Mouse (Mus musculus): Measurements from ENCODE around the gene Vmn2r87.
"Not testable (repeated sequence)": the region's sequence is repeated elsewhere in the genome, so short reads cannot be mapped to it uniquely, and the experiment has no call there.

Vmn2r87 gene

DNA sequence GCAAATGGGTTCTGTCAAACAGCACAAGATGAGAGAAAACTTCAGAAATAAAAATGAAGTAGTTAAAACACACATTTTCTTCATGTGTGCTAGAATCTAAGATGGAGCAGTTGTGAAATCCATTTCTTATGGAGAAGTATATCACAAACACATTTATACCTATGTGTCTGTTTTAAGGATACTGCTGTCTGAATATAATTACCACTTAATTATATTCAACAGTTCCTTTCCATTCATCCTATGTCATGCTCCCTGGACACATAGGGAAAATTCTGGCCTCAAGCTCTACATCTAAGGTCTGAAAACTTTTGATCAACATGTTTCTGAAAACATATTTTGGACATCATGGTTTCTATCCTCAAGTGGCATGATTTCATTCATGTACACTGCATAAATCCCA is at the start of gene Vmn2r87:
Gene Vmn2r87, minus strand, starts transcription at position 101 of the 400 bp plus-strand sequence.
- no peak for DNase-seq

DNA sequence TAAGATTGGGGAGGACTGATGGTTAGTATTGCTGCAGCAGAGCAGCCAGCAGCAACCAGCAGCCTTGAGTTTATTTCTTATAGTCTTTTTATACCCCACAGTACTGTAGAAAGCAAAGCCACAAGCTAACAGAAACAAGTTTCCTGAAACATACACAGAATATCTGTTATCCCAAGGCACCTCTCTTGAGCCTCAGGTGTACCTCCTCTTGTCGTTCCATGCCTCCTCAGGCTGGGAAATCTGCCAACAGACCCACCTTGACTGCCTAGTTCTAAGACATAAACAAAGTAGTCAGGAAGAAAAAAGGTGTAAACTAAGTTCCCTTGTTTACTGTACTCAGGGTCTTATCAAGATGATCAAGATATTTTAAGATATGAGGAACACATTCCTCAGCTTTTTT is 47.1 kb upstream of the Vmn2r87 start:
- DNase-seq = not testable (repeated sequence)

DNA sequence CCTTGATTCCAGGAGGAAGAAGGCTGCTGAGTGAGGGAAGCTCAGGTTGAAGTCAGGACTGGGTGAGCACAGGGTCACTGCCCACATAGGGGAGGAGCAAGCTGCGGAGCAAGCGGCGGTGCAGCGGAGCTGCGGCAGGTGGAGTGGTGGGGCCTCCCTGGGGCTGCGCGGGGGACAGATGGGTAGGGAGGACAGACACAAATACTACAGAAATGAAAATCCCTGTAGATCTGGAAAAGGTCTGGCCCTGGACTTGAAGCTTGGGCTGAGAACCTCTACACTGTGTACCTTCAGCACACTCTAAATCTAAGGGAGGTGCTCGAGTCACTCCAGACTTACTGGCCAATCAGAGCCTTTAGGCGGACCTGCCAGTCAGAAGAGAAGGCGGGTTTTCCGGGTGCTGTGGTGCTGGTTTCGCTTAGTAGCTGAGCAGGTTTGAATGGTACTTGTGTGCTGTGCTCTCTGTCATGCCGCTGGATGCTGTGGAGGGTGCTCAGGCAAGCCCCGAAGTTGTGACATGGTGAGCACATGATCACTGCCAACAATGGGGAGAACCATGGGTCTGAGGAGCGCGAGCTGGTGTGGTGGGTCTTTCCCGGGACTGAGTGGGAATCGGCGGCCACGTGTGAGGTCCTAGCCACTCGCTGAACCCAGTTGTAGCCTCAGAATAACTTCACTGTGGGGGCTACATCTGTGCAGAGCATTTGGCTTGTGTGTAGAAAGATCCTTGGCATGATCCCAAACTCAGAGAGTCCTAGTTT is 44.9 kb upstream of the Vmn2r87 start:
- peak; percentile 80 for DNase-seq

DNA sequence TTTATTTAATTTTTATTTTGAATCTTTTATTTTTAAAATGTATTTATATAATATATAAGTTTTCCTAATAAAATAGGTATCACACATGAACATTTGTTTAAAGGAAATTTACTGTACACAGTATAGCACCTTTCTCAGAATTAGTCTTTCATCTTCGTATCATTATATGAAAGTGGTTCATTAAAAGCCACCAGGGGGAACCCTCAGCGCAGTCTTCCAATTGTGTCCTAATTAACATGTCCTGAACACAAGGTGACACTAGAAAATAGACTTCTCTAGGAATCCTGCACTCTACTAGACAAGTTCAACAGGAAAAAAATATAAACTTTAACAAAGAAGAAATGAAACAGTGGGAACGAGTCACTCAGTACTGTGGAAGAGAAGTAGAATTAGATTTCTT is 38.9 kb upstream of the Vmn2r87 start:
- DNase-seq = peak; percentile 9

DNA sequence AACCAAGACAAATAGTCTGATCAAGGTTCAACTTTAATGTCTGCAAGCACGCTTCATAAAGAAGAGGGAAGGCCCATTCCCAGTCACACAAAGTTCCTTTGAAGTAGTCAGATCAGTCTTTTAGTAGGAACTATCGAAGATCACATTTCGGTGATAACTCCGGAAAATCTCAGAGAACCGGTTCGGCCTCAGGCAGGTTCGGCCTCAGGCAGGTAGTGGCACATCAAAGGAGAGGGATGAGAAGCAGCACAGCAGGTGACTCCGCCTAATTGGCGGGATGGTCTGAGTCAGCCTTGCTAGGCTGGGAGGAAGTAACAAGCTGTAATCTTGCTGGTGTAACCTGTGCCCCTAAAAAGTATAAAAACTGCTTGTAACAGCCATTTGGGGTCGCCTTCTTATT is 30.7 kb upstream of the Vmn2r87 start:
- DNase-seq = no peak

DNA sequence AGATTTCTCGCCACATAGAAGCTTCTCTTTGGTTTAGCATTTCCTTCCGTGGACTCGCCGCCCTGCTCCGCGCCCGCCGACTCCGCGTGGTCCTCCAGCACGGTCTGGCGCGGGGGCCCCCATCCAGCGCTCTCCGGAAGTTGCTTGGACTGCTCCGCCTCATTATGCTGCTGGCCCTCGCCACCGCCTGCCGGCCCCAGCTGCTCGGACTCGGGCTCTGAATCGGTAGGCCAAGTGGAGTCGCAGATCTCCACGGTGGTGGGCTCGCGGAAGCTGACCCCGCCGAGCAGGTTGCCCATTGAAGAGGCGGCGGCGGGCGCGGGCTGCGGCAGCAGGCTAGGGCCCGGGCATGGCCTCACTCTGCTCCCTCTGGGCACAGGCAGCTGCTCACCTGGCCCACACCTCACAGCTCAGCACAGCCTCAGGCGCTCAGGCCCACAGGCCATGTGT is 26.9 kb downstream of the Vmn2r87 start:
- peak; percentile 77 for DNase-seq

DNA sequence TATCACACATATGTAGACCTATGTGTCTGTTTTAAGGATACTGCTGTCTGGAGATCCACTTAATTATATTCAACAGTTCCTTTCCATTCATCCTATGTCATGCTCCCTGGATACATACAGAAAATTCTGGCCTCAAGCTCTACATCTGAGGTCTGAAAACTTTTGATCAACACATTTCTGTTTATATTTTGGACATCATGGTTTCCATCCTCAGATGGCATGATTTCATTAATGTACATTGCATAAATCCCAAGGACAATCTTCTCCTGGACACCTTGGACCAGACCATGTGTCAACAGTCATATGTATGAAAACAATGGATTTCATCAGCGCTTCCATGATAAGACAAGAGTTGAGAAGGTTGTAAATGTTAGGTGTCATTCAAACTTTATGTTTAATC is 41.2 kb downstream of the Vmn2r87 start, which contains the start of gene Vmn2r86:
Gene Vmn2r86, minus strand, starts transcription at position 101 of the 400 bp plus-strand sequence.
- not testable (repeated sequence) for DNase-seq

DNA sequence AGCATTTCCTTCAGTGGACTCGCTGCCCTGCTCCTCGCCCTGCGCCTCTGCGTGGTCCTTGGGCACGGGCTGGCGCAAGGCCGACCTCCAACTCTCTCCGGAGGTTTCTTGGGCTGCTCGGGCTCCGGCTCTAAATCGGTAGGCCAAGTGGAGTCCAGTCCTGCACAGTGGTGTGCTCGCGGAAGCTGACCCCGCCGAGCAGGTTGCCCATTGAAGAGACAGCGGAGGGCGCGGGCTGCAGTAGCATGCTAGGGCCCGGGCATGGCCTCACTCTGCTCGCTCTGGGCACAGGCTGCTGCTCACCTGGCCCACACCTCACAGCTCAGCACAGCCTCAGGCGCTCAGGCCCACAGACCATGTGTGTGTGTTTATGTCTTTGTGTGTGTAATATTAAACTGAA is 52.4 kb downstream of the Vmn2r87 start:
- no peak for DNase-seq

DNA sequence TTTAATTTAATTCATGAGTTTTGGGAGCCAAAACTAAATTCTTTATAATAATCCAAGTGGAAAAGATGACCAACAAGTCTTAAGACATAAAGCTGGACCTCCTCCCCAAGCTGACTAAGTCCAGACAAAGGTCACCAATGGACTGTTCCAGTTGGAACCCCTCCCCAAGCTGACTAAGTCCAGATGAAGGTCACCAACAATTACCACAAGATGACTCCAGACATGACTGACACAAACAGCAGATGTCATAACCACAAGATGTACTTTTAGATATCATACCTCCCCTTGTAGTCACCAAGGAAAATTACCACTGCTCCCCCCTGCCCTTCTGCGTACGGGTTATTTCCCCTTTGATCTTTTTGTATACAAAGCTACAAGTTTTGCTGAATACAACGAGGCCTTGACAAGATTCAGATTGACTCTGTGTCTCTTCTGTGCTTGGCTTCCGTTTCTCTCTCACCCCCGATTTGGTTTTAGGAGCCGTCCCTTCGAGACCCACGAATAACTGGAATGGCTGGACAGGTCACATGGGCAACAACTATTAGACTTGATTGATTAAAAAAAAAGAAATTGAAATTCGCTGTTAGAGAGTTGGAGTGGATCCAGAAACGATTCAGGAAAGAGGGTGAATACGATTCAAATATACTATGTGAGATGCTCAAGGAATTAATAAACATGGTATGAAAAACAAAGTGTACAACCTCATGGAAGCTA is 62.9 kb downstream of the Vmn2r87 start:
- DNase-seq = not testable (repeated sequence)

DNA sequence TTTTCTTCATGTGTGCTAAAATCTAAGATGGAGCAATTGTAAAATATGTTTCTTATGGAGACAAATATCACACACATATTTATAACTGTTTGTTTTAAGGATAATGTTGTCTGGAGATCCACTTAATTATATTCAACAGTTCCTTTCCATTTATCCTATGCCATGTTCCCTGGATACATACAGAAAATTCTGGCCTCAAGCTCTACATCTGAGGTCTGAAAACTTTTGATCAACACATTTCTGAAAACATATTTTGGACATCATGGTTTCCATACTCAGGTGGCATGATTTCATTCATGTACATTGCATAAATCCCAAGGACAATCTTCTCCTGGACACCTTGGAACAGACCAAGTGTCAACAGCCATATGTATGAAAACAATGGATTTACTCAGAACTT is 67.6 kb downstream of the Vmn2r87 start, which contains the start of gene Vmn2r85:
Gene Vmn2r85, minus strand, starts transcription at position 101 of the 400 bp plus-strand sequence.
- not testable (repeated sequence) for DNase-seq

DNA sequence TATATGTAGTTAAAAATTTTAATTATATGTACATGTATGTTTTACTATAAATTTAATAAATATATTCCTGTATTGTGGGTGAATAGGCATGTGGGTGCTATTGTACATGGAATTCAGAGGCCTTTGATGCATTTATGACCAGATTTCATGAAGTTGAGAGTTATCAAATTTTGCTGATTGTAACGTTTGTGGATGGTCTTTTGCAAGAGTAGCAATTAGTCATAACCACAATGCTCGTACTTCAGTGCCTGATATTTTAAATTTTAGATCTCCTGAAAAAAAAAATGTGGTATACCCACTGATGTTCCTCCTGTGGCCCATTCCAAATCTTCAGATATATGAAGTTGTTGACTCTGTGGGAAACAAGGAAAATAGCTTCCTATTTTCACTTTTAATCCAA is 74.8 kb downstream of the Vmn2r87 start:
- not testable (repeated sequence) for DNase-seq
